Mouse (Mus musculus) R1 (cell line): Measurements from ENCODE around the gene Gm10031.

Experiments used
- DNase-seq: peaks from one replicate; pipeline ENCODE4 v3.0.0-alpha.2; 2018; ENCODE audit warnings: low read depth, low spot score

Gene Gm10031

GRCm38 (mm10) chr1:156539787-156540560 is 16.2 kb downstream of the Gm10031 start:
- DNase-seq, result no peak

- DNase-seq, result no peak
Measured at GRCm38 (mm10) chr1:156543999-156544398, 20.2 kb downstream of the Gm10031 start.

GRCm38 (mm10) chr1:156558024-156558930 is 34.5 kb downstream of the Gm10031 start, which contains the start of gene Abl2:
Gene Abl2, plus strand, starts transcription at chr1:156558786.
- peak; percentile 91 for DNase-seq

- DNase-seq, result peak; percentile 52
Measured at GRCm38 (mm10) chr1:156558950-156559640, 35.3 kb downstream of the Gm10031 start.

- DNase-seq, result peak; percentile 36
Measured at GRCm38 (mm10) chr1:156559641-156560020, 35.8 kb downstream of the Gm10031 start.

GRCm38 (mm10) chr1:156560500-156560899 is 36.7 kb downstream of the Gm10031 start:
- DNase-seq, result no peak

GRCm38 (mm10) chr1:156565328-156565727 is 41.5 kb downstream of the Gm10031 start:
- DNase-seq, result peak; percentile 73

GRCm38 (mm10) chr1:156566132-156566531 is 42.3 kb downstream of the Gm10031 start:
- DNase-seq, result peak; percentile 81

GRCm38 (mm10) chr1:156569615-156570014 is 45.8 kb downstream of the Gm10031 start:
- peak; percentile 28 for DNase-seq

- DNase-seq, result no peak
Measured at GRCm38 (mm10) chr1:156572952-156573351, 49.1 kb downstream of the Gm10031 start.
